Mouse (Mus musculus) limb, embryonic 13.5 days (tissue): ENCODE data around the gene Fcer1g. TPM values are rescaled to one million over a fixed set of nuclear protein-coding genes. Genes with fewer than 3 reads are reported as not detected.

ENCODE experiments used
- ATAC-seq: fragments of 200-750 bp; cut with Nextera tagmentation; 2 replicates; pipeline ENCODE4 v1.8.0; 2017; ENCODE audit warnings: low read depth, moderate number of reproducible peaks, moderate TSS enrichment; ENCODE audit not compliant: low FRiP score
- H3K27ac ChIP-seq: fragments of 300-500 bp; sonication (generic); 2 replicates; pipeline ENCODE4 v1.5.1; 2015; ENCODE audit warnings: inconsistent platforms, mild to moderate bottlenecking, moderate library complexity
- H3K27me3 ChIP-seq: fragments of 300-500 bp; sonication (generic); 2 replicates; pipeline ENCODE4 v1.6.1; 2015; ENCODE audit warnings: mild to moderate bottlenecking, inconsistent platforms
- H3K36me3 ChIP-seq: fragments of 300-500 bp; sonication (generic); 2 replicates; pipeline ENCODE4 v1.6.1; 2015; ENCODE audit warnings: inconsistent platforms, mild to moderate bottlenecking, moderate library complexity
- H3K4me1 ChIP-seq: fragments of 300-500 bp; sonication (generic); 2 replicates; pipeline ENCODE4 v1.6.1; 2015; ENCODE audit warnings: inconsistent platforms
- H3K4me2 ChIP-seq: fragments of 300-500 bp; sonication (generic); replicated peaks from 2 replicates; pipeline ENCODE4 v1.6.1; 2015; ENCODE audit warnings: inconsistent platforms, mild to moderate bottlenecking, moderate library complexity
- H3K4me3 ChIP-seq: fragments of 300-500 bp; sonication (generic); 2 replicates; pipeline ENCODE4 v1.5.1; 2015; ENCODE audit warnings: moderate library complexity, mild to moderate bottlenecking, inconsistent platforms
- H3K9ac ChIP-seq: fragments of 300-500 bp; sonication (generic); 2 replicates; pipeline ENCODE4 v1.6.1; 2015; ENCODE audit warnings: mild to moderate bottlenecking, inconsistent platforms
- H3K9me3 ChIP-seq: fragments of 300-500 bp; sonication (generic); 2 replicates; pipeline ENCODE4 v1.6.1; 2016; ENCODE audit warnings: inconsistent platforms
- WGBS: fragments of 180-500 bp; shearing (Covaris S2); methylation state at CpG from one replicate; pipeline ENCODE4 v1.1.7; 2015; 5-methylcytosine and 5-hydroxymethylcytosine counted together
- polyA plus RNA-seq: library from polyadenylated mRNA; unstranded; fragments of >200 nt; fragmentation: Nextera tagmentation; extraction: Ambion mirVana; gene quantifications from 2 replicates; pipeline ENCODE4 v1.2.1, GENCODE M21; 2015

The Fcer1g gene
- polyA plus RNA-seq, 1 experiment from 2014 or later = 39.1 TPM

- no peak overlapping the region for H3K4me2 ChIP-seq
- peaks cover 4% of the 10 kb centered on the region for H3K4me1 ChIP-seq
- no peak overlapping the region for H3K4me3 ChIP-seq
- peaks cover 75% of the 10 kb centered on the region for H3K36me3 ChIP-seq
- no peak overlapping the region for H3K27ac ChIP-seq
- WGBS = 93% methylated on average over 4 of the region's 4 CpGs
- H3K9ac ChIP-seq = no peak overlapping the region
- no peaks in the 10 kb centered on the region for H3K9me3 ChIP-seq
- no peak for ATAC-seq
- H3K27me3 ChIP-seq = no peaks in the 10 kb centered on the region
Measured at GRCm38 (mm10) chr1:171235791-171236190, 1.6 kb upstream of the Fcer1g start.

- ATAC-seq = no peak
- peaks cover 16% of the 10 kb centered on the region for H3K4me1 ChIP-seq
- no peak overlapping the region for H3K27ac ChIP-seq
- no peaks in the 10 kb centered on the region for H3K9me3 ChIP-seq
- peaks cover 63% of the 10 kb centered on the region for H3K36me3 ChIP-seq
- 84% methylated on average over 4 of the region's 4 CpGs for WGBS
- H3K4me3 ChIP-seq = no peak overlapping the region
- H3K4me2 ChIP-seq = no peak overlapping the region
- no peak overlapping the region for H3K9ac ChIP-seq
- no peaks in the 10 kb centered on the region for H3K27me3 ChIP-seq
Measured at GRCm38 (mm10) chr1:171234538-171234937, 373 bp upstream of the Fcer1g start.

- 85% methylated on average over 12 of the region's 12 CpGs for WGBS
- H3K27me3 ChIP-seq = no peaks in the 10 kb centered on the region
- no peak overlapping the region for H3K4me3 ChIP-seq
- H3K9ac ChIP-seq = no peak overlapping the region
- peaks cover 48% of the 10 kb centered on the region for H3K36me3 ChIP-seq
- no peak overlapping the region for H3K4me2 ChIP-seq
- H3K27ac ChIP-seq = no peak overlapping the region
- H3K9me3 ChIP-seq = no peaks in the 10 kb centered on the region
- H3K4me1 ChIP-seq = peaks cover 16% of the 10 kb centered on the region
- ATAC-seq = no peak
Measured at GRCm38 (mm10) chr1:171232800-171233730, 1.1 kb downstream of the Fcer1g start.

- Histone ChIP-seq H3K4me2 (no peak overlapping the region), H3K36me3 (peaks cover 41% of the 10 kb centered on the region), H3K27me3 (no peaks in the 10 kb centered on the region), H3K4me3 (no peak overlapping the region), H3K4me1 (peaks cover 16% of the 10 kb centered on the region), H3K9me3 (no peaks in the 10 kb centered on the region), H3K27ac (no peak overlapping the region), H3K9ac (no peak overlapping the region)
- ATAC-seq = no peak
- 78% methylated on average over 5 of the region's 5 CpGs for WGBS
Measured at GRCm38 (mm10) chr1:171232348-171232747, 1.8 kb downstream of the Fcer1g start.

- H3K4me2 ChIP-seq = no peak overlapping the region
- H3K27me3 ChIP-seq = no peaks in the 10 kb centered on the region
- H3K4me3 ChIP-seq = no peak overlapping the region
- WGBS = 81% methylated on average over 4 of the region's 4 CpGs
- ATAC-seq = no peak
- H3K36me3 ChIP-seq = peaks cover 36% of the 10 kb centered on the region
- peaks cover 16% of the 10 kb centered on the region for H3K4me1 ChIP-seq
- H3K27ac ChIP-seq = no peak overlapping the region
- no peak overlapping the region for H3K9ac ChIP-seq
- H3K9me3 ChIP-seq = no peaks in the 10 kb centered on the region
Measured at GRCm38 (mm10) chr1:171231844-171232243, 2.3 kb downstream of the Fcer1g start.

- peaks cover 16% of the 10 kb centered on the region for H3K4me1 ChIP-seq
- no peak overlapping the region for H3K4me2 ChIP-seq
- peaks cover 20% of the 10 kb centered on the region for H3K36me3 ChIP-seq
- H3K4me3 ChIP-seq = no peak overlapping the region
- no peak overlapping the region for H3K9ac ChIP-seq
- 17% methylated on average over 3 of the region's 3 CpGs for WGBS
- H3K27me3 ChIP-seq = no peaks in the 10 kb centered on the region
- ATAC-seq = peak; percentile 66; the same call in 1 of the 2 replicates
- H3K9me3 ChIP-seq = no peaks in the 10 kb centered on the region
- peak overlapping the region; percentile 40; the same call in 1 of the 2 replicates for H3K27ac ChIP-seq
Measured at GRCm38 (mm10) chr1:171230215-171230614, 4.0 kb downstream of the Fcer1g start.

- WGBS = 32% methylated on average over 6 of the region's 6 CpGs
- H3K36me3 ChIP-seq = peaks cover 16% of the 10 kb centered on the region
- no peaks in the 10 kb centered on the region for H3K27me3 ChIP-seq
- peaks cover 16% of the 10 kb centered on the region for H3K4me1 ChIP-seq
- no peak for ATAC-seq
- H3K9me3 ChIP-seq = no peaks in the 10 kb centered on the region
- no peak overlapping the region for H3K4me3 ChIP-seq
- no peak overlapping the region for H3K4me2 ChIP-seq
- H3K9ac ChIP-seq = no peak overlapping the region
- peak overlapping the region; percentile 40; the same call in 1 of the 2 replicates for H3K27ac ChIP-seq
Measured at GRCm38 (mm10) chr1:171229750-171230149, 4.4 kb downstream of the Fcer1g start.

GRCm38 (mm10) chr1:171227879-171228278 lies 6.3 kb downstream of the Fcer1g start:
- no peak for ATAC-seq

GRCm38 (mm10) chr1:171226780-171227179 lies 7.4 kb downstream of the Fcer1g start:
- no peak overlapping the region for H3K9ac ChIP-seq
- 49% methylated on average over 4 of the region's 4 CpGs for WGBS
- H3K27ac ChIP-seq = no peak overlapping the region
- no peaks in the 10 kb centered on the region for H3K36me3 ChIP-seq
- peaks cover 18% of the 10 kb centered on the region for H3K4me1 ChIP-seq
- no peak for ATAC-seq
- no peak overlapping the region for H3K4me3 ChIP-seq
- H3K27me3 ChIP-seq = no peaks in the 10 kb centered on the region
- H3K9me3 ChIP-seq = no peaks in the 10 kb centered on the region
- H3K4me2 ChIP-seq = no peak overlapping the region

More at GRCm38 (mm10) chr1:171227879-171228278, 6.3 kb downstream of the Fcer1g start:
- Histone ChIP-seq H3K9me3 (no peaks in the 10 kb centered on the region), H3K4me2 (no peak overlapping the region), H3K27ac (no peak overlapping the region), H3K9ac (no peak overlapping the region), H3K27me3 (no peaks in the 10 kb centered on the region), H3K4me3 (no peak overlapping the region), H3K4me1 (peaks cover 16% of the 10 kb centered on the region), H3K36me3 (no peaks in the 10 kb centered on the region)
- WGBS = 80% methylated on average over 1 of the region's 1 CpGs

GRCm38 (mm10) chr1:171224857-171225256 lies 9.3 kb downstream of the Fcer1g start, which contains the start of gene Apoa2:
TSS of gene Apoa2 (plus strand) at chr1:171225054.
- H3K36me3 ChIP-seq = peaks cover 4% of the 10 kb centered on the region

GRCm38 (mm10) chr1:171223796-171224195 lies 10.4 kb downstream of the Fcer1g start:
- Histone ChIP-seq H3K4me2 (no peak overlapping the region), H3K4me1 (peaks cover 11% of the 10 kb centered on the region), H3K9me3 (no peaks in the 10 kb centered on the region), H3K9ac (no peak overlapping the region), H3K27me3 (no peaks in the 10 kb centered on the region), H3K36me3 (peaks cover 15% of the 10 kb centered on the region), H3K4me3 (no peak overlapping the region), H3K27ac (no peak overlapping the region)
- no peak for ATAC-seq
- WGBS = 86% methylated on average over 2 of the region's 2 CpGs

More at GRCm38 (mm10) chr1:171224857-171225256, 9.3 kb downstream of the Fcer1g start, which contains the start of gene Apoa2:
- H3K4me1 ChIP-seq = peaks cover 14% of the 10 kb centered on the region
- H3K27ac ChIP-seq = no peak within 1 kb of the TSS
- WGBS = 77% methylated on average over 5 of the region's 5 CpGs
- H3K9me3 ChIP-seq = no peaks in the 10 kb centered on the region
- no peak within 1 kb of the TSS for H3K9ac ChIP-seq
- H3K4me2 ChIP-seq = no peak within 1 kb of the TSS
- no peaks in the 10 kb centered on the region for H3K27me3 ChIP-seq
- no peak for ATAC-seq
- no peak within 1 kb of the TSS for H3K4me3 ChIP-seq

- peak overlapping the region; percentile 89 for H3K27ac ChIP-seq
- H3K9me3 ChIP-seq = no peaks in the 10 kb centered on the region
- H3K4me2 ChIP-seq = peak overlapping the region; percentile 55
- peak overlapping the region; percentile 51 for H3K9ac ChIP-seq
- H3K27me3 ChIP-seq = no peaks in the 10 kb centered on the region
- 81% methylated on average over 6 of the region's 6 CpGs for WGBS
- ATAC-seq = no peak
- peaks cover 11% of the 10 kb centered on the region for H3K4me1 ChIP-seq
- peaks cover 21% of the 10 kb centered on the region for H3K36me3 ChIP-seq
- peak overlapping the region; percentile 66 for H3K4me3 ChIP-seq
Measured at GRCm38 (mm10) chr1:171223168-171223567, 11.0 kb downstream of the Fcer1g start.
